Mouse (Mus musculus) gastrocnemius, postnatal 36 days (tissue): ENCODE data around the gene Vps4b. TPM values are rescaled to one million over a fixed set of nuclear protein-coding genes. Genes with fewer than 3 reads are reported as not detected.

Experiments used
- DNase-seq, 2 experiments: peaks; one replicate each; pipeline ENCODE4 v3.0.0; 2022
- intact Hi-C: fragments of 180-260 bp; cut with DNase I; formaldehyde crosslinking; loops from one replicate; pipeline ENCODE4 v1.15.1; 2025
- long read RNA-seq, 2 experiments: library from polyadenylated mRNA; stranded (forward); transcript quantifications; one replicate each; pipeline ENCODE4 v2.0.0; 2021
- total RNA-seq, 2 experiments: library from RNA; stranded (reverse); gene quantifications; 2 replicates each; pipeline ENCODE4 v1.2.3; 2021

The Vps4b gene
- 10 to 100 TPM; 18.0 to 18.5 TPM for total RNA-seq
- long read RNA-seq, experiment 1, full-length matches to known transcripts, result 12 of 14 reads
- long read RNA-seq, experiment 1, partial matches to known transcripts, result 1 of 14 reads
- long read RNA-seq, experiment 1, other reads (novel, unspliced or antisense), result 1 of 14 reads
- long read RNA-seq, experiment 2, full-length matches to known transcripts, result 10 of 15 reads
- long read RNA-seq, experiment 2, partial matches to known transcripts, result 2 of 15 reads
- long read RNA-seq, experiment 2, other reads (novel, unspliced or antisense), result 3 of 15 reads

DNA sequence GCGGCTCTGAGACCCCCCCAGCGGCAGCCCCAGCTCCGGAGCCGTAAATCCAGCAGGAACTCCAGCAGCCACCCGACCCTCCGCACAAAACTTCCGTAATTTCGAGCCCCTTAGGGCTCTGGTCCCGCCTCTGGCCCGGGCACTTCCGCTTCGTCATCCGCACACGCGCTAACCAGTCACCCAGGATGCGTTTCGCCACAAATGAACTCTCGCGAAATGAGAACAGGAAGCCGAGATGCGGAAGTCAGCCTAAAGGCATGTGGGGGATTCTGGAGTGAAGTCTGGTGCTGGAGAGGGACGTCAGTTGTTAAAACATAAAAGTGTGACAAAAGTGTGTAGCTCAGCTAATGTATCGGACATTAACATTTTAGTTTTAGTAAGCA, at the start of gene Vps4b:
TSS of gene Vps4b (minus strand) at position 187 of the 383 bp plus-strand sequence.
- intact Hi-C loops, result loop anchor here (2.0 kb wide), 1 partner anchor 38 kb away; the partner anchor contains the start of gene Kdsr
- peak; percentile 84 to 85 for DNase-seq

DNA sequence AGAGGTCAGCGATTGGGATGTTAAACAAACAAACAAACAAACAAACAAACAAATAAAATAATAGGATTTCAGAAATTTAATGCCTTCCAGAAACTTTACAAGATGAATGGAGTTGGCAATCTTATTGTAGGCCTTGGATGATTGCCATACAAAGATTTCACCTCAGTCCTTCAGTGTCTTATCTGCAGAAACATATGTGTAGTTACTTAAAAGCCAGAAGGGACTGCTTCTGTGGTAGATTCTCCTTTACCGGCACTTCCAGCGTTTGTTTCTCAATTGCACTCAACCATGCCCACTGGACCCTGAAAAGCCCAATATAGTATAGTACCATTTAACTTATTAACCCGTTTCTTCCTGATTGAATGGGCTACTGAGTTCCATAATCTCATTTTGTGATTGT, 32.3 kb upstream of the Vps4b start:
- intact Hi-C loops, result no loop called here
- no peak for DNase-seq

DNA sequence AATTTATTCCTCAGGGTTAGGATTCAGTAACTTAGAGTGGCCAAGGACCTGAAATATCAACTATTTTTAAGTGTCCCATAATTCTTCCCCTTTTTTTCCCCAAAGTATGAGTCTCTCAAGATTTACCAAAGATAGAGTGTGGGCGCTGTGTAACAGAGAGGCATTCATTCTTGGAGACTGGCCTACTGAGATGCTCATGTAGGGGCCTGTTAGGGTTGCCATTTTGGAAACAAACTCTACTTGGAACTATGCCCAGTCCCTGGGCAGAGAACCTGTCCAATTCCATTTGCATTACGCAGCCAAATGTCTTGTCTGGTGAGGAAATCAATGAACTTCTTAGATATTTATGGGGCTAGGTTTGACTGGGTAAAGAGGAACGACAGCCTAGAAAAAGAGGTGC, 25.8 kb upstream of the Vps4b start:
- intact Hi-C loops, result no loop called here
- no peak for DNase-seq

DNA sequence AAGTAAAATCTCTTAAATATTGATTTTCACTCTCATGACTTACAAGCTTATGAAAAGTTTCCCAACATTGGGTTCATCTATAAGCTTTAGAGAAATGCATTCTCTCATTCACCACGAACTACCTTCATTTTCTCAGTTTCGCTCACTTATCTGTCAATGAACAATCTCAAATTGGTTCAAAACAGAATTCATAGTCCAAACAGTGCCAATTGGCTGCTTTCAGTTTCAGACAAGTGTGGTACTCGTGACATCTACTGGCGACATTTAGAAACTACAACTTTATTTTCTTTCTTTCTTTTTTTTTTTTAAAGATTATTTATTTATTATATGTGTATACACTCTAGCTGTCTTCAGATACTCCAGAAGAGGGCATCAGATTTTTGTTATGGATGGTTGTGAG, 21.8 kb upstream of the Vps4b start:
- DNase-seq, result no peak
- intact Hi-C loops, result loop anchor here (1.0 to 10.0 kb wide), 3 partner anchors 304 to 754 kb away; no protein-coding TSS in a partner anchor

DNA sequence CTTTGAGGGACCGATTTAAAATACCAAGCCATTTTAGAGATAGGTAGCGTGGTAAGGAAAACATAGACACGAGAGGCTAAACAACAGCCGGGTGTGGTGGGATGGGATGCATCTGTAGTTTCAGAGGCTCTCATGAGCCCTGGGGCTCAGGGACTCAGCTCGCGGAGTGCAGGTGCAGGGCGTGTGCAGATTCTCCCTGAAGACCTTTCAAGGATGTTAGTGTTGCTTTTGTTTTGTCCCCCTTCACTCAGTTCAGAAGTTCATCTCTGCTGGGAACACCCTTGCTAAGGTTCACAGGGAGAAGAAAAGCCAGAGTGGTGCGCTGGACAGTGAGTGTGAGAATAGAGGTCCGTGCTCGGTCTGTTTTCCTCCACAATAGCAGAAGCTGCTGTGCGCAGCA, 20.2 kb upstream of the Vps4b start:
- intact Hi-C loops, result loop anchor here (10.0 kb wide), 2 partner anchors 302 to 752 kb away; no protein-coding TSS in a partner anchor

DNA sequence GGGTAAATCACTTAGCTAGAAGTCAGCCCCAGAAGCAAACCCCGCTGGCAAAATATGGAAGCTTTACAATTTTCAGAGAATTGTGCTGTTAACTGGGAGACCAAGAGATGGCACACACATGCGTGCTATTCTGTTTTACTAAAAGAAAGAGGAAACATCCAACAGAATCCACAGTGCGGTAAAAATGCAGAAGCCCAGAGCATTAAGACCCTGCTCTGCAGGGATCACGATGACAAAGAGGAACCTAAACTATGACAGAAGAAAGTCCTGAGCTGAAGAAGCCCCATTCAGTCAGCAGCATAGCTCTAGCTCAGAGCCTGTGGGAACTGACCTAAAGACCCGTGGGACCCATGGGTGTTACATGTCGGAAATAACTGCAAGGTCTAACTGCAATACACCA, 18.7 kb upstream of the Vps4b start:
- intact Hi-C loops, result loop anchor here (10.0 kb wide), 2 partner anchors 300 to 750 kb away; no protein-coding TSS in a partner anchor
- DNase-seq, result no peak

More for the DNA sequence above, 20.2 kb upstream of the Vps4b start:
- no peak for DNase-seq

DNA sequence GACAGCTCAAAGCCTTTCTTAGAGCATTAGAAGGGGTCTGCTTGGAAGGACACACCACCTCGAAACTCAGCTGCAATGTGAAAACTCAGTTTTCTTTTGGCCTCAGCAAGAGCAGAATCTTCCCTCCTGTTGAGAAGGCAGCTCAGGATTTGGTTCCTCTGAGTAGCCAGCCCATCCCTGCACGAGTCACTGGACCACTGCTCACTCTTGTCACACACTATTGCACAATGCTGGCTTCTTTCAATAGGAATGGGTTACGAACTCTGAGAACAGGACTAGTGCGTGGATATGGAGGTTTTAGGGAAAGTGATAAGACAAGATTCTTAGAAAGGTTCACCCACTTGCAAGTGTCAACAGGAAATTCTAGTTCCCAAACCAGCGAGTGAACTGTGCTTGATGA, 18.3 kb upstream of the Vps4b start:
- no peak for DNase-seq
- intact Hi-C loops, result loop anchor here (10.0 kb wide), 2 partner anchors 300 to 750 kb away; no protein-coding TSS in a partner anchor

DNA sequence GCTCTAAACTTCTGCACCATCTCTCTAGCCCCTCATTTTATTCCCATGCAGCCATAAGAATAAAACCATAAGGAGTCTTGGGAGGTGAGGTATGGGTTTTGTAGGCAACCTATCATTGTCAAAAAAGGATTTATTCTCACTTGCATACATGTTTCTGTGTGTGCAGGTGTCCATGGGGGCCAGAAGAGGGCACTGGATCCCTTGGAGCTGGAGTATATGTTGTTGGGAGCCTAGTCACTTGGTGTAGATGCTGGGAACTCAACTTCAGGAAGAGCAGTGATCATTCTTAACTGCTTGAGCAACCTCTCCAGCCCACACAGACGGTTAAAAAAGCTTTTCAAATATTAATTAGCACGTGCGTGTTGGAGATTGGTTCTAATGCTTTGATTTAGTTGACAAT, 3.4 kb upstream of the Vps4b start:
- intact Hi-C loops, result no loop called here
- no peak for DNase-seq

DNA sequence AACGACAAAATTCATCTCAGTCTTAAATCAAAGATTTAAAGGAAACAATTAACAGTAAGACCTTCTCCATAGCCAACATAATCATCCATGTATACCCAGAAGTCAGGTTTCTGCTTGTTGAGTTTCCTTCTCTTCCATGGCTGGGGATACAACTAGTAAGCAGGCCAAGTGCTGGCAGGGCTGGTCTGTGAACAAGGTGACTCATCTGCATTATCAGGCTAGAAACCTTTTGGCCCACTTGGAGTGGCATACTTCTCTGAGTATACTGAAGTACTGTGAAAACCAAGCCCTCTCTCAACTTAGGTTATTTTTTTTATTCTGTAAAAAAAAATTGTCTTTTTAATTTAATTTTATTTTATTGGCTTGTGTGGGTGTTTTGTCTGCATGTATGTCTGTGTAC, 2.9 kb upstream of the Vps4b start:
- DNase-seq, result no peak
- intact Hi-C loops, result no loop called here

DNA sequence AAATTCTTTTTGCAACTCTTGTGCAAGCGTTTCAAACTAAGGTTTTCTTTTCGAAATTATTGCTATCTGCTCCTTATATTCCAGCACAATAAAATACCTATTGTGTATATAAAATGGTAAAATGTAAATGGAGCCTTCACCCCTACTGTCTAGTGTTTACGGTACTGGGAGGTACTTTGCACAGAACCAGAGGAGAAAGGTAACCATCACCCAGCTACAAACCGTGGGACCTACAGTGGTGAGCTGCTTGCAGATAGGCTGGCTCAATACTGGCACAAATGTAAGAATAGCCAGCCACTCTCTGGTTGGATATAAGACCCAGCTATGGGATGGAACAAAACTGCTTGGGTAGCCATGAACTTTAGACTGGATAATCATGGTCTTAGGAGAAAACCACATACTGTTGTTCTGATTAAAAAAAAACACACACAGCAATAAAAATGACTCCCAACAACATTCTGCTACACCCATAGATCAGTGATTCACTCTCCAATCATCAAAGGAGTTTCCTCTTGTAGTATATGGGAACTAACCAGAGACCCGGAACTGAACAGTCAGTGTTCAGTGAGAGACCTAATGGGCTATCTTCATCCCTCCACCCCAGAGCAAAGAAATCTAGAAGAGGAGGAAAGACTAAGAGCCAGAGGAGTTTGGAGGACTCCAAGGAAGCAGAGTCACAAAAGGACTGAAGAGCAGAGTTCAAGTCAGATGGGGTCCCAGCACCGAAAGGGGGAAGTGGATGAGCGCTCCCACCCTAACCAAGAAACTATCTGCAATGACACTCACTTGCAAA, 655 bp upstream of the Vps4b start:
- DNase-seq, result no peak
- intact Hi-C loops, result loop anchor here (2.0 kb wide), 1 partner anchor 38 kb away; the partner anchor contains the start of gene Kdsr

DNA sequence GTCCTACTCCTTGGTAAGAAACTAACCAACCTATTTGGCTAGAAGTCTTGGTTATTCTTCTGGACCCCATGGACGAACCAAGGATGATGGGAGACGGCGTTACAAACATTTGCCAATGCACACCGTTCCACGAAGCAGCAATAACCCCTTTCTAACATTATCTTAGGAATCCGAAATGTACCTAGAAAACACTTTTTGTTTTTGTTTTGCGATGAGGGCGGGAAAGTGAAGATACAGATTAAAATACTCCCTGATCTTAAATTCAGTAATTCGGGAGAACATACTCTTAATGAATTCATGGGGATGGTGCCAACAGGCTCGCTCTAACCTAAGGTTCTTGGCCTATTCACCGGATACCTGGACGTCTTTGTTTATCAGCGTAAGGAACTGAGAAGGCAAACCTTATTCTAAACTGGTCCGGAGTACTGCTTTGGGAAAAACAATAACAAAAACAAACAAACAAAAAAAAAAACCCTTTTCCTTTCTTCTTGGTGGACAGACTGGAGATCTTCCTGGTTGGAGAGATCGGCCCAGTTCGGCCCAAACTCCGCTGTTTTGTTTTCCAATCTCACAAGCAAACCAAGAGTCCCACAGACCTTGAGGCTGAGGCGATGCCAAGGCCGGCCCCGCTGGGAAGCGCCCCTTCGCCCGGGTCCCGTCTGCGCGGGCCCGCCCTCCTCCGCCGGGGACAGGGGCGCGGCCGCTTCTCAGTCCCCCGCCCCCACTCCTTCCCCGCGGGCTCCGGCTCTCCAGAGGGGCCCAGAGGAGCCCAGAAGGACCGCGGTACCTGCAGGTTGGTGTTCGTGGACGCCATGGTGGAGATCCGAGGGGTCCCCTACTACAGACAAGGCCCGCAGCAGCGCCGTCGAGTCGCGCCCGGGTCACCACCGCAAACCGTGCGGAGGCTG, 640 bp downstream of the Vps4b start:
- intact Hi-C loops, result loop anchor here (2.0 kb wide), 1 partner anchor 37 kb away; the partner anchor contains the start of gene Kdsr
- DNase-seq, result peak in 1 of 2 experiments; percentile 15

DNA sequence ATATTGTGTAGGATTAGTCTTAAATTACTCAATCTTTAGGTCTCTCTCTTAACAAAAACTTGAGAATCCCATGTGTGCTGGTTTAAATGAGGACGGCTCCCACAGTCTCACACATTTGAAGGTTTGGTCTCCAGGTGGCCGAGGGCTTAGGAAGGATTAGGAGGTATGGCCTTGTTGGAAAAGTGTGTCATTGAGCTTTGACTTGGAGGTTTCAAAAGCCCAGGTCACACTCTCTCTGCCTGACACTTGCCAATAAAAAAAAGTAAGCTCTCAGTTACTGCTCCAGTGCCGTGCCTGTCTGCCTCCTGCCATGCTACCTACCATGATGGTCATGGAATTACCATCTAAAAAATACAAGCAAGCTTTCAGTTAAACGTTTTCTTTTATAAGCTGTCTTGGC, 21.6 kb downstream of the Vps4b start:
- intact Hi-C loops, result no loop called here
- no peak for DNase-seq

DNA sequence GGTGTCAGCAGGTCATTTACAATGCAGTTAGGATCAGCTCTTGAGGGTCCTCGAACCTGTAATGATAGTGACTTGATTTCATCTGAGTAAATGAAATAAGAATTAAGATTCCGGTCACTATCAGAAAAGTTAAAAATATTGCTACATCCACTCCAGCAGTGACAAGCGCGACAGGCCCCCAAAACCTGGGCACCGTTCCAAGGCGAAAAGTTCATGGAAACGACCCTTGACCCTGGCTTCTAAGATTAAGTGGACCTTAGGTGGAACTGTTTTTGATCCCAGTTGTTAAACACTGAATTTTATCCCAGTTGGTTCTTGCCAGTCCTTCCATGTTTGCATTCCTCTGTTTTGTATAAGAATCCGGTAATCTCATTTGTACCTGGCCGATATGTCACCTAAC, 22.4 kb downstream of the Vps4b start:
- no peak for DNase-seq
- intact Hi-C loops, result no loop called here

DNA sequence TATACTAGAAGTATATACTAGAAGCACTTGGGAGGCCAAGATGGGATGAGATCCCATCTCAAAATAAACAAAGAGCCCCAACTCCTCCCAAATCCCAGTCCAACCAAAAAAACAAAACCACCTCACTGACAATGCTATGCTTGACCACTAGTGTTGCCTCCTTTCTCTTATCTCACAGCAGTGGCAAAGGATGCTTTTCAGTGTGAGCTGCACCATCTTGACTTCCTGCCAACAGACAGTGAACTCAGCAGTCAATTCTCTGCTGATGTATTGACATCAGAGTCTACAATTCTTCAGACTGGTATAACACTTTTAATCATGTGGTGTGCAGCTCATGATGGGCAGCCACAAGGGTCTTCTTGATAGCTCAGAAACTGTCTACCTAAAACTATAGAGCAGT, 27.8 kb downstream of the Vps4b start:
- intact Hi-C loops, result no loop called here
- no peak for DNase-seq

DNA sequence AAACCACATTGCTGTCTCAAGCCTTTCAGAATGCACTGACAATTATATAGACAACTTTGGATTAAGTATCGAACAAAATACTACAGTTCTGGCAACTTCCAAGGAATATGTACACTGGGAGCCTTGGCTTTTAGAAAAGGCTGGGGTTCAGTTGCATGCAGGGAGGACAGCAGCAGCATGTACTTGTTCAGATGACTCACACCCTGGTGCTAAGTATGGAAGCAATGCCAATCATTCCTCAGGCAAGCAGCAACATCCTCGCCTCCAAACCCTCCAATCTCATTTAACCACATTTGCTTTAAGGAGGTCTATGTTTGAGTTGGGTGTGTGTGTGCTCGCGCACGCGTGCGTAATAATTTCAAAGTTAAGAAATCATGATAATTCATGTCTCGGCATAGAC, 30.8 kb downstream of the Vps4b start:
- intact Hi-C loops, result no loop called here
- no peak for DNase-seq

DNA sequence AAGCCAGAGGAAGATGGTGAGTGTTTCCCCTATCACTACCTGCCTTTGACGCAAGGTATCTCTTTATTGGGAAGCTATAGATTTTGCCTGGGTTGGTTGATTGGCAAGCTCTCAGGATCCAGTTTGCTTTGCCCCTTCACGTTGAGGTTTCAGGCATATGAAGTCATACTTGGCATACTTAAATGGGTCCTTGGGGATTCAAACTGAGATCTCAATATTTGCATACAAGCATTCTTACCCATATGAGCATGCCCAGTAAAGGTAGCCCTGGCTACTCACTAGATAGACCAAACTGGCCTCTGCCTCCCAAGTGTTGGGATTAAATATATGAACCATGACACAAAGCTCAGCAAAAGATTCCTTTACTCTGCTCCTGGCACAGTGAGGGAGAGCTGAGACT, 31.7 kb downstream of the Vps4b start:
- DNase-seq, result no peak
- intact Hi-C loops, result no loop called here

DNA sequence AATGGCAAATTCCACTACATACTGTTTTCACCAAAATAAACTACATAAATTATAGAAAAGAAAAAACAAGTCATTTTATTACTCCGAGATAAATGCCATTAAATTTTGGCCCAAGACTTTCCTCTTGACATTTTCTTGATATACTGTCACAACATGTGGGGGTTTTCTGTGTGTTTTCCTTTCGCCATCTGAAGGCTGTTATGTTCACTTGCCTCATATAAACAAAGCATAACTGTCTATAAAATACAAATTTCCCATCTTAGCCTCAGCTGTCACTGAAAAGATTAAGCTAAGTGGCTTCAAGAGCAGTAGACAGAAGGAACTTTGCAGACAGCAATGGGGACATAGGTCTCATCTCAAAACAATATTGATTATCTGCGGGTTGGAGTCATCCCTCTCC, 32.2 kb downstream of the Vps4b start:
- intact Hi-C loops, result no loop called here
- DNase-seq, result no peak

DNA sequence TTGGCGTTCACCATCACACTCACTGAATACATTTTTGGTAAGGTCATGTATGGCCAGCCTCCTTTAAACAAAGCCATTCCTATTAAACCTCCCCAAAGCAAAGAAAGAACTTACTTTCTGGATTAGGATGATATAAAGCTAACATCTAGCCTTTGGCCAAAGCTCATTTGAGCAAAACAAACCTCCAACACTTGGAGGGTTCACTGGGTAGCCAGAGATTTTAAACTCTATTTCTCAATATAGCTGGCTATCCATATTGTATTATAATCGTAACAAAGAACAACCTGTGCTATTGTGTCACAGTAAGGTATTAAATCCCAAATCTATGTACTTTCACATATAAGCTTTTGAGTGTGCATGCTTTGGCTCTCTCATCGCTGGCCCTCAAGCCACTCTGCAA, 35.8 kb downstream of the Vps4b start:
- intact Hi-C loops, result no loop called here
- DNase-seq, result no peak

DNA sequence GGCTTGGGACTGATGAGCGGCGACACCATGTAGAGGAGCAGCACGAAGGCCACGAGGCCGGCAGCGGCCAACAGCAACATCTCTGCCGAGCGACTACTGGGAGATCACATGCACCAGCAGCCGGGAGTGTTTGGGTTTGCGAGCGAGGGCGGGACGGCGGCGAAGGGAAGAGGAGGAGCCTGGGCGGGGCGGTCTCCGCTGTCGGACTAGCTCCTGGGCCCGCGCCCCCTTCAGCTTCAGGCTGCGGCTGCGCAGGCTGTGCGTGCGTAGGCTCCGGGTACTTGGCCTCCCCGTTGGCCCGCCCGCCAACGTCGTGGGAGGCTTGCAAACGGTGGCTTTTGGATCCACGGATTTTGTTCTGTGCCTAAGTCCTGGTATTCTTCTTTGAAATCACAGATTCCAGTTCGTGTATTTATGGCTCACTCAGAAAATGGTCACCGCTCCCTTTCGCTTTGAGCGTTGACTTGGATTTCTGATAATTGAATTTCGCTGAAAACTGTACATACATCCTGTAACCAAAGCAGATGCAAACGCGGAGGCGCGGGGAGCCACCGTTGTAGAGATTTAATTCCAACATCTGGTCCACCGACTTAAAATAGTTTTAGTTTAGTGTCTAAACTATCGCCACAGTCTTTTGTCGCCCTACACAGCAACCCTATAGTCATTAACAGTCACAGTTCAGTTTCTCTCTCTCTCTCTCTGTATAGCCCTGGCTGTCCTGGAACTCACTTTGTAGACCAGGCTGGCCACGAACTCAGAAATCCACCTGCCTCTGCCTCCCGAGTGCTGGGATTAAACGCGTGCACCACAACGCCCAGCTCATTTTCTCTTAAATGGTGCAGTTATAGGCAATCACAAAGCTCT, 36.7 kb downstream of the Vps4b start, which contains the start of gene Kdsr:
TSS of gene Kdsr (minus strand) at position 156 of the 864 bp plus-strand sequence.
- DNase-seq, result peak; percentile 93 to 96
- intact Hi-C loops, result loop anchor here (2.0 kb wide), 1 partner anchor 37 kb away; the partner anchor contains the start of gene Vps4b
